Mouse (Mus musculus) frontal cortex, adult 2 months (tissue): ENCODE measurements around the gene Micu1. TPM values are rescaled to one million over a fixed set of nuclear protein-coding genes. Genes with fewer than 3 reads are reported as not detected.

ENCODE experiments used
- DNase-seq, 2 experiments: peaks; one replicate each; pipeline ENCODE4 v3.0.0; 2022; ENCODE audit warnings: low spot score in 1 of 2; ENCODE audit errors: extremely low spot score in 1 of 2
- polyA plus RNA-seq: library from polyadenylated mRNA; depleted of rRNA; stranded (reverse); fragments of >200 nt; gene quantifications from 2 replicates; pipeline ENCODE4 v1.2.3, GENCODE M21; 2012

Gene Micu1
- polyA plus RNA-seq, 1 experiment = 131 TPM

- DNase-seq = no peak
Observed at GRCm38 (mm10) chr10:59877421-59878117, 175.3 kb downstream of the Micu1 start.

GRCm38 (mm10) chr10:59878823-59879222, 176.5 kb downstream of the Micu1 start:
- DNase-seq = no peak

- peak; percentile 87 to 96 for DNase-seq
Observed at GRCm38 (mm10) chr10:59879255-59880028, 177.2 kb downstream of the Micu1 start, which contains the start of gene Dnajb12. Gene Dnajb12 (plus strand): TSS chr10:59879556.

GRCm38 (mm10) chr10:59880029-59880386, 177.7 kb downstream of the Micu1 start:
- DNase-seq = no peak

- DNase-seq = no peak
Observed at GRCm38 (mm10) chr10:59880837-59881236, 178.6 kb downstream of the Micu1 start.

- no peak for DNase-seq
Observed at GRCm38 (mm10) chr10:59884327-59885173, 182.3 kb downstream of the Micu1 start.

GRCm38 (mm10) chr10:59885174-59886080, 183.2 kb downstream of the Micu1 start:
- DNase-seq = no peak

- DNase-seq = no peak
Observed at GRCm38 (mm10) chr10:59886081-59886466, 183.8 kb downstream of the Micu1 start.

GRCm38 (mm10) chr10:59887432-59887831, 185.2 kb downstream of the Micu1 start:
- no peak for DNase-seq

GRCm38 (mm10) chr10:59889339-59889738, 187.1 kb downstream of the Micu1 start:
- no peak for DNase-seq

GRCm38 (mm10) chr10:59889953-59890751, 187.9 kb downstream of the Micu1 start:
- DNase-seq = no peak

GRCm38 (mm10) chr10:59892977-59893376, 190.7 kb downstream of the Micu1 start:
- peak in 1 of 2 experiments; percentile 81 for DNase-seq

GRCm38 (mm10) chr10:59894251-59895160, 192.2 kb downstream of the Micu1 start:
- peak in 1 of 2 experiments; percentile 91 for DNase-seq

GRCm38 (mm10) chr10:59895460-59896186, 193.3 kb downstream of the Micu1 start:
- DNase-seq = no peak

GRCm38 (mm10) chr10:59896211-59896610, 193.9 kb downstream of the Micu1 start:
- DNase-seq = no peak

GRCm38 (mm10) chr10:59896911-59897331, 194.6 kb downstream of the Micu1 start:
- DNase-seq = peak in 1 of 2 experiments; percentile 47

- peak; percentile 91 for DNase-seq
Observed at GRCm38 (mm10) chr10:59897511-59897910, 195.2 kb downstream of the Micu1 start.
